Mouse (Mus musculus): ENCODE data around the gene Stra6l. TPM values are rescaled to one million over a fixed set of nuclear protein-coding genes. Genes with fewer than 3 reads are reported as not detected.

The Stra6l gene
- polyA plus RNA-seq, 1 experiment from 2014 or later, result 1.3 TPM

DNA sequence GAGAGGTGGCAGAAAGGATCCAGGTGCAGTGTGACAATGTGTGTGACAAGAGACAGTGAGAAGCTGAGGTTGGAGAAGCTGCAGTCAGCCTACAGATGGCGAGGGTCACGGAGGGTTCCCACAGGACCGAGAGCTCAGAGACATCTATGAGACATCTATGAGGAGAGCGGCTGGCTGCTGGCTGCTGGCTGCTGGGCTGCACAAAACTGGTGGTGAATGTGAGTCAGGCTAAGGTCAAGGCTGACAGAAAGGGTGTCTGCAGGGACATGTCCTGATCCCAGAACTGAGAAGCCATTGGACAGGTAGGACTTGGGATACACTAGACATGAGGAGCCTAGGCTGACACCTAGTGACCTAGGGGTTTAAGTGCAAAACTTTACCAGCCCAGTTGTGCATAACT lies 75.5 kb downstream of the Stra6l start:
- Histone ChIP-seq H3K36me3 (ENCODE audit: control insufficient read depth, insufficient read depth, low read length) (no peaks in the 10 kb centered on the region), H3K27ac (ENCODE audit: low read length) (no peak overlapping the region), H3K4me3 (replicated peaks; ENCODE audit: low read length) (no peak overlapping the region), H3K9me3 (replicated peaks; ENCODE audit: control insufficient read depth, low read length) (no peaks in the 10 kb centered on the region), H3K4me2 (ENCODE audit: low read depth, low read length) (no peak overlapping the region), H3K4me1 (ENCODE audit: control insufficient read depth, insufficient read depth, low read length) (no peaks in the 10 kb centered on the region), H3K9ac (ENCODE audit: low read length) (no peak overlapping the region), H3K27me3 (ENCODE audit: control insufficient read depth, insufficient read depth, low read length) (no peaks in the 10 kb centered on the region)
- ATAC-seq (ENCODE audit: insufficient read depth, low FRiP score), result no peak
- 85% methylated on average over 4 of the region's 4 CpGs for WGBS

DNA sequence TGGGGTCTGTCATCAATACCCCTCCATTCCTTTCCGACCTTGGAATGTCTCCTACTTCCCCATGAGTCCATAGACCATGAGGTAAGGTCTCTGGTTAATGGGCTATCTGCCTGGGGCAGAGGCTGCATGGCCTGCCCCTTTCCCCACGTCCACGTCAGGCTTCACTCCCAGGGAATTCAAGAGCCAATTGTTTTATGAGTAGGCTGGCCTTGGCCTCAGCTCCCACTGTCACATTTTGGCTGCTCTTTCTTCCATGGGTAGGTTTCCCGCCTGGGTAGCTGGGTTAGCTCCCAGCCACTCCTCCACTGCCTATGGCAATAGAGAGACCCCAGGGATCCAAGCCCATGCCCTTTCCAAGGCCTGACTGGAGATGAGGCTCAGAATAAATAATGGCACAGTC lies 80.1 kb downstream of the Stra6l start:
- WGBS, result 76% methylated on average over 4 of the region's 4 CpGs
- Histone ChIP-seq H3K4me2 (ENCODE audit: low read depth, low read length) (no peak overlapping the region), H3K27ac (ENCODE audit: low read length) (no peak overlapping the region), H3K9ac (ENCODE audit: low read length) (no peak overlapping the region), H3K4me3 (replicated peaks; ENCODE audit: low read length) (no peak overlapping the region), H3K4me1 (ENCODE audit: control insufficient read depth, insufficient read depth, low read length) (no peaks in the 10 kb centered on the region), H3K9me3 (replicated peaks; ENCODE audit: control insufficient read depth, low read length) (no peaks in the 10 kb centered on the region), H3K36me3 (ENCODE audit: control insufficient read depth, insufficient read depth, low read length) (no peaks in the 10 kb centered on the region), H3K27me3 (ENCODE audit: control insufficient read depth, insufficient read depth, low read length) (no peaks in the 10 kb centered on the region)
- no peak for ATAC-seq (ENCODE audit: insufficient read depth, low FRiP score)

Other genes with a start within 250 kb of the Stra6l start
- gene Aldh1b1, start 49.6 kb upstream of the Stra6l start, polyA plus RNA-seq (2015; fragmentation: Nextera tagmentation; extraction: Ambion mirVana), result 77.6 and 95.3 TPM in 2 replicates
- 0.40 and 0.46 TPM in 2 replicates for gene Igfbpl1, start 21.7 kb upstream of the Stra6l start, polyA plus RNA-seq (2015; fragmentation: Nextera tagmentation; extraction: Ambion mirVana)
- gene Ccdc180, start 41.6 kb downstream of the Stra6l start, polyA plus RNA-seq (2015; fragmentation: Nextera tagmentation; extraction: Ambion mirVana), result 0.22 and 0.28 TPM in 2 replicates
- gene Tdrd7, start 116.7 kb downstream of the Stra6l start, polyA plus RNA-seq (2015; fragmentation: Nextera tagmentation; extraction: Ambion mirVana), result 22.6 and 24.5 TPM in 2 replicates
- gene Tmod1, start 190.3 kb downstream of the Stra6l start, polyA plus RNA-seq (2015; fragmentation: Nextera tagmentation; extraction: Ambion mirVana), result 5.5 and 16.2 TPM in 2 replicates